In genomic region chr7:105761813-105762484, GRCm38 (mm10) we compare ENCODE assay signal across 10 mouse cellular contexts. TPM values are rescaled to one million over a fixed set of nuclear protein-coding genes. Genes with fewer than 3 reads are reported as not detected.
DNase-seq lines count a peak whose midpoint lies in the region; ATAC-seq and TF ChIP-seq lines count a peak whose summit lies in the region.
"Had no signal": no experiment of that assay in that cellular context is flagged by ENCODE, and none has a peak within 500 bp of the region (broad histone marks: within the 10 kb centered on the region; RNA-seq: fewer than 3 reads in every experiment).

No protein-coding gene starts in this region.

- peak overlapping the region; percentile 39 for H3K4me3 ChIP-seq in left cerebral cortex, adult 2 months
- H3K4me3 ChIP-seq in intestine, embryonic 14.5 days (ENCODE audit: low read depth, low read length), result 0 out of 2 replicates have a peak overlapping the region, but pooled peaks have one; percentile 6
- H3K4me3 ChIP-seq in neural tube, embryonic 15.5 days (replicated peaks), result no peak overlapping the region

- peak; percentile 28; the same call in 1 of the 2 replicates for ATAC-seq in intestine, embryonic 14.5 days (replicated peaks; ENCODE audit: low FRiP score, low TSS enrichment, low read depth)
- peak; percentile 11; the same call in 1 of the 2 replicates for ATAC-seq in neural tube, embryonic 15.5 days (ENCODE audit: low FRiP score)

- H3K4me2 ChIP-seq in intestine, embryonic 14.5 days (ENCODE audit: low read length), result peak overlapping the region; percentile 40
- H3K4me2 ChIP-seq in neural tube, embryonic 15.5 days, result peak overlapping the region; percentile 1; the same call in 1 of the 2 replicates

- peak; percentile 53 for DNase-seq in adrenal gland, postnatal 14 days
- DNase-seq in adrenal gland, adult 8-10 months, result no peak
- no peak for DNase-seq in left cerebral cortex, adult 2 months (ENCODE audit: extremely low spot score in 1 of 2, low spot score in 2 of 2)
- DNase-seq in left cerebral cortex, adult 11 months (ENCODE audit: low spot score), result no peak
- DNase-seq in intestine, embryonic 14.5 days (ENCODE audit: low spot score), result no peak
- DNase-seq in urinary bladder, postnatal 25 days (ENCODE audit: low spot score), result no peak
- no peak for DNase-seq in layer of hippocampus, adult 11-12 months (ENCODE audit: low spot score)
- DNase-seq: lung, adult 18-20 months; right cerebral cortex, postnatal 4 days had no signal

- intact Hi-C loops in left cerebral cortex, adult 2 months (cut with DNase I), result no loop called here

- H3K9me3 ChIP-seq in intestine, embryonic 14.5 days (ENCODE audit: control insufficient read depth, low read length), result no peaks in the 10 kb centered on the region
- H3K9me3 ChIP-seq in neural tube, embryonic 15.5 days (replicated peaks), result no peaks in the 10 kb centered on the region

- peaks cover 93% of the 10 kb centered on the region for H3K36me3 ChIP-seq in intestine, embryonic 14.5 days (ENCODE audit: control insufficient read depth, insufficient read depth, low read length)
- H3K36me3 ChIP-seq in neural tube, embryonic 15.5 days, result peaks cover 85% of the 10 kb centered on the region

- no peaks in the 10 kb centered on the region for H3K4me1 ChIP-seq in intestine, embryonic 14.5 days (replicated peaks; ENCODE audit: control insufficient read depth, insufficient read depth, low read length)
- peaks cover 7% of the 10 kb centered on the region; the same call in 1 of the 2 replicates for H3K4me1 ChIP-seq in neural tube, embryonic 15.5 days

- 38% methylated on average over 51 of the region's 51 CpGs for WGBS in intestine, embryonic 14.5 days
- WGBS in neural tube, embryonic 15.5 days, result 27% methylated on average over 51 of the region's 51 CpGs

- H3K27me3 ChIP-seq in intestine, embryonic 14.5 days (replicated peaks; ENCODE audit: control insufficient read depth, insufficient read depth, low read length), result 0 out of 2 replicates have a peak, but pooled peaks cover 2% of the 10 kb centered on the region
- no peaks in the 10 kb centered on the region for H3K27me3 ChIP-seq in neural tube, embryonic 15.5 days (replicated peaks)

- H3K9ac ChIP-seq in intestine, embryonic 14.5 days (ENCODE audit: low read length), result no peak overlapping the region
- no peak overlapping the region for H3K9ac ChIP-seq in neural tube, embryonic 15.5 days (replicated peaks)

- no peak for TF ChIP-seq CTCF in left cerebral cortex, adult 2 months (IDR thresholded peaks at IDR 0.05)

- H3K27ac ChIP-seq in left cerebral cortex, adult 2 months, result no peak overlapping the region
- no peak overlapping the region for H3K27ac ChIP-seq in intestine, embryonic 14.5 days (ENCODE audit: low read depth)
- H3K27ac ChIP-seq in neural tube, embryonic 15.5 days (replicated peaks), result no peak overlapping the region

RNA-seq across cellular contexts. Expression of gene Tpp1, which starts 9.9 kb away (rescaled TPM):
- total RNA-seq in adrenal gland, postnatal 14 days (2021), result 74.8 and 75.4 TPM in 2 replicates
- 100 to 1,000 TPM; 121 to 139 (median 132) TPM for total RNA-seq in adrenal gland, adult 8-10 months (2022)
- 10 to 100 TPM; 68.2 to 68.4 TPM for total RNA-seq in left cerebral cortex, adult 2 months (2021)
- 74.1 and 85.8 TPM in 2 replicates for polyA plus RNA-seq in intestine, embryonic 14.5 days (2014; fragmentation: Nextera tagmentation; extraction: Ambion mirVana)
- polyA plus RNA-seq in neural tube, embryonic 15.5 days (2015; fragmentation: Nextera tagmentation; extraction: Ambion mirVana), result 41.4 and 50.2 TPM in 2 replicates

RNA-seq across cellular contexts. Expression of gene Taf10, which starts 17.8 kb away (rescaled TPM):
- 161 and 179 TPM in 2 replicates for total RNA-seq in adrenal gland, postnatal 14 days (2021)
- total RNA-seq in adrenal gland, adult 8-10 months (2022), result 100 to 1,000 TPM; 198 to 224 (median 207) TPM
- 100 to 1,000 TPM; 110 to 111 TPM for total RNA-seq in left cerebral cortex, adult 2 months (2021)
- polyA plus RNA-seq in intestine, embryonic 14.5 days (2014; fragmentation: Nextera tagmentation; extraction: Ambion mirVana), result 163 and 185 TPM in 2 replicates
- 101 and 102 TPM in 2 replicates for polyA plus RNA-seq in neural tube, embryonic 15.5 days (2015; fragmentation: Nextera tagmentation; extraction: Ambion mirVana)

RNA-seq across cellular contexts. Expression of gene Rrp8, which starts 24.8 kb away (rescaled TPM):
- total RNA-seq in adrenal gland, postnatal 14 days (2021), result 16.2 and 19.3 TPM in 2 replicates
- 10 to 100 TPM; 18.3 to 29.6 (median 22.0) TPM for total RNA-seq in adrenal gland, adult 8-10 months (2022)
- 10 to 100 TPM; 12.3 to 13.5 TPM for total RNA-seq in left cerebral cortex, adult 2 months (2021)
- polyA plus RNA-seq in intestine, embryonic 14.5 days (2014; fragmentation: Nextera tagmentation; extraction: Ambion mirVana), result 36.7 and 41.8 TPM in 2 replicates
- polyA plus RNA-seq in neural tube, embryonic 15.5 days (2015; fragmentation: Nextera tagmentation; extraction: Ambion mirVana), result 27.8 and 28.8 TPM in 2 replicates

RNA-seq across cellular contexts. Expression of gene Dchs1, which starts 25.5 kb away (rescaled TPM):
- 11.7 and 14.6 TPM in 2 replicates for total RNA-seq in adrenal gland, postnatal 14 days (2021)
- 1 to 10 TPM; 7.4 to 9.8 (median 8.7) TPM for total RNA-seq in adrenal gland, adult 8-10 months (2022)
- 10 to 100 TPM; 10.1 to 10.9 TPM for total RNA-seq in left cerebral cortex, adult 2 months (2021)
- 17.5 and 18.7 TPM in 2 replicates for polyA plus RNA-seq in intestine, embryonic 14.5 days (2014; fragmentation: Nextera tagmentation; extraction: Ambion mirVana)
- 10.0 and 10.8 TPM in 2 replicates for polyA plus RNA-seq in neural tube, embryonic 15.5 days (2015; fragmentation: Nextera tagmentation; extraction: Ambion mirVana)

RNA-seq across cellular contexts. Expression of gene Ilk, which starts 25.6 kb away (rescaled TPM):
- total RNA-seq in adrenal gland, postnatal 14 days (2021), result 133 and 145 TPM in 2 replicates
- total RNA-seq in adrenal gland, adult 8-10 months (2022), result 100 to 1,000 TPM; 127 to 155 (median 137) TPM
- total RNA-seq in left cerebral cortex, adult 2 months (2021), result 10 to 100 TPM; 67.4 to 73.5 TPM
- polyA plus RNA-seq in intestine, embryonic 14.5 days (2014; fragmentation: Nextera tagmentation; extraction: Ambion mirVana), result 353 and 396 TPM in 2 replicates
- 204 and 227 TPM in 2 replicates for polyA plus RNA-seq in neural tube, embryonic 15.5 days (2015; fragmentation: Nextera tagmentation; extraction: Ambion mirVana)
